Mouse (Mus musculus): ENCODE results near the gene Tmem43.

DNA sequence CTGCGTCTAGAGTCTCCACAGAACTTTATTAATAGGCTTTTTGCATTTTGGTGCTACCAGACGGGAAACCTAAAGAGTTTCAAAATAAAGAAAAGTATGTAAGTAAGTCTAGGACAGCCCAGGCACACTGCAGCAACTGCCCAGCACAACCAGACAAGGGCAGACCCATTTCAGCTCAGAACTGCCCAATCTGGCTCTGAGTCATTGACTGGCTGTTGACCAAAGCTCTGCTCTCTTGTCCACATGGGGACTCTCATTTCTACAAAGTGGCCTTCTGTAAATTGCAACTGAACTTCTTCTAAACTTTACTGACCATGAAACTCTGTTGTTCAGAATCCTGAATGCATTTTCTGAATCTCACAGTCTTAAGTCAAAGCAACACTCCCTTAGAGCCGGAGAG, 61.7 kb downstream of the Tmem43 start:
- TF ChIP-seq POLR2A (IDR thresholded peaks at IDR 0.05; ENCODE audit: extremely low read depth, insufficient read depth, low read length): no peak
- no peak for TF ChIP-seq CTCF (IDR thresholded peaks at IDR 0.05; ENCODE audit: extremely low read depth, insufficient read depth, low read length)
